Mouse (Mus musculus) duodenum, adult 2 months (tissue): ENCODE data around the gene Zfp65. TPM values are rescaled to one million over a fixed set of nuclear protein-coding genes. Genes with fewer than 3 reads are reported as not detected.

Source experiments
- polyA plus RNA-seq: library from polyadenylated mRNA; depleted of rRNA; stranded (reverse); fragments of >200 nt; gene quantifications from 2 replicates; pipeline ENCODE4 v1.2.3, GENCODE M21; 2012; ENCODE audit warnings: low replicate concordance; rRNA removed

The Zfp65 gene
- polyA plus RNA-seq, result 0.09 and 0.19 TPM in 2 replicates

GRCm38 (mm10) chr13:67728641-67729318, at the start of gene Zfp65:
Gene Zfp65 (minus strand): TSS chr13:67729173.

GRCm38 (mm10) chr13:67754333-67755306, 25.6 kb upstream of the Zfp65 start, which contains the start of gene Zfp85:
Gene Zfp85 (minus strand): TSS chr13:67755228.

GRCm38 (mm10) chr13:67686971-67687370, 42.0 kb downstream of the Zfp65 start, which contains the start of gene Zfp738:
Gene Zfp738 (minus strand): TSS chr13:67687071.

Other genes with a start within 250 kb of the Zfp65 start
- 0.22 TPM in 1 of 2 replicates, not detected in the other for gene Zfp874b, start 244.9 kb downstream of the Zfp65 start, polyA plus RNA-seq
- gene Zfp58, start 228.6 kb downstream of the Zfp65 start, polyA plus RNA-seq, result 0.16 TPM in 1 of 2 replicates, not detected in the other
- gene Gm26965, start 203.0 kb downstream of the Zfp65 start, polyA plus RNA-seq, result not detected in 2 replicates
- 2.9 and 6.7 TPM in 2 replicates for gene Zfp87, start 203.0 kb downstream of the Zfp65 start, polyA plus RNA-seq
- gene Zfp748, start 175.3 kb downstream of the Zfp65 start, polyA plus RNA-seq, result 0.06 and 0.75 TPM in 2 replicates
- 0.04 TPM in 1 of 2 replicates, not detected in the other for gene Zfp729b, start 119.5 kb downstream of the Zfp65 start, polyA plus RNA-seq
- gene Gm49345, start 91.4 kb downstream of the Zfp65 start, polyA plus RNA-seq, result not detected in 2 replicates
- gene Zfp729a, start 91.4 kb downstream of the Zfp65 start, polyA plus RNA-seq, result 0.09 and 0.11 TPM in 2 replicates
- gene Zfp738, start 42.1 kb downstream of the Zfp65 start, polyA plus RNA-seq, result 1.0 and 1.1 TPM in 2 replicates
- gene Zfp85, start 26.1 kb upstream of the Zfp65 start, polyA plus RNA-seq, result not detected in 2 replicates
- gene Zfp493, start 50.5 kb upstream of the Zfp65 start, polyA plus RNA-seq, result 0.07 and 0.12 TPM in 2 replicates
- not detected in 2 replicates for gene Zfp273, start 84.6 kb upstream of the Zfp65 start, polyA plus RNA-seq
- gene Gm10037, start 101.9 kb upstream of the Zfp65 start, polyA plus RNA-seq, result not detected in 2 replicates
- not detected in 2 replicates for gene BC048507, start 134.2 kb upstream of the Zfp65 start, polyA plus RNA-seq